Mouse (Mus musculus) erythroblast, adult 5-6 weeks (primary cell): ENCODE data around the gene Snrnp25. TPM values are rescaled to one million over a fixed set of nuclear protein-coding genes. Genes with fewer than 3 reads are reported as not detected.
A peak's percentile ranks its signal among the peaks of the same experiment; 100 is the strongest.

ENCODE experiments used
- ATAC-seq: replicated peaks from 2 replicates; pipeline ENCODE4 v1.8.0; 2016; ENCODE audit warnings: moderate number of reproducible peaks, mild to moderate bottlenecking, moderate TSS enrichment, inconsistent platforms; ENCODE audit not compliant: poor library complexity, low FRiP score, severe bottlenecking
- total RNA-seq, 2 experiments: library from RNA; stranded (forward) in 1 of 2; stranded (reverse) in 1 of 2; fragments of 150-400 nt in 1 of 2; fragments of 200-764, 138-1000 nt in 1 of 2; gene quantifications; 2 replicates each; pipeline versions ENCODE4 v1.2.3 to v1.2.4; 2015 to 2017; ENCODE audit warnings: low replicate concordance in 2 of 2

The Snrnp25 gene
- total RNA-seq, 2 experiments from 2014 or later: 29.9 to 64.4 TPM

GRCm38 (mm10) chr11:32221951-32222409, 16.8 kb downstream of the Snrnp25 start, which contains the start of gene Rhbdf1:
TSS of gene Rhbdf1 (minus strand) at chr11:32222300.
- ATAC-seq: no peak

- no peak for ATAC-seq
These were observed 17.5 kb downstream of the Snrnp25 start for GRCm38 (mm10) chr11:32222570-32223194.

- ATAC-seq: no peak
These were observed 18.2 kb downstream of the Snrnp25 start for GRCm38 (mm10) chr11:32223297-32223967.

- no peak for ATAC-seq
These were observed 19.4 kb downstream of the Snrnp25 start for GRCm38 (mm10) chr11:32224468-32225139.

GRCm38 (mm10) chr11:32225222-32226104, 20.2 kb downstream of the Snrnp25 start:
- no peak for ATAC-seq

GRCm38 (mm10) chr11:32226124-32226871, 21.1 kb downstream of the Snrnp25 start, which contains the start of gene Mpg:
TSS of gene Mpg (plus strand) at chr11:32226505.
- peak; percentile 90 for ATAC-seq

- no peak for ATAC-seq
These were observed 21.8 kb downstream of the Snrnp25 start for GRCm38 (mm10) chr11:32227041-32227440.

GRCm38 (mm10) chr11:32227555-32227954, 22.3 kb downstream of the Snrnp25 start:
- no peak for ATAC-seq

- no peak for ATAC-seq
These were observed 23.2 kb downstream of the Snrnp25 start for GRCm38 (mm10) chr11:32228292-32228845.

- no peak for ATAC-seq
These were observed 25.0 kb downstream of the Snrnp25 start for GRCm38 (mm10) chr11:32230220-32230619.

- ATAC-seq: no peak
These were observed 25.9 kb downstream of the Snrnp25 start for GRCm38 (mm10) chr11:32231125-32231524.

- no peak for ATAC-seq
These were observed 27.6 kb downstream of the Snrnp25 start for GRCm38 (mm10) chr11:32232848-32233247.

GRCm38 (mm10) chr11:32233895-32234294, 28.7 kb downstream of the Snrnp25 start:
- ATAC-seq: no peak

- no peak for ATAC-seq
These were observed 29.7 kb downstream of the Snrnp25 start for GRCm38 (mm10) chr11:32234816-32235485.

- no peak for ATAC-seq
These were observed 30.4 kb downstream of the Snrnp25 start for GRCm38 (mm10) chr11:32235646-32236045.

- no peak for ATAC-seq
These were observed 30.9 kb downstream of the Snrnp25 start for GRCm38 (mm10) chr11:32236132-32236531.

GRCm38 (mm10) chr11:32236712-32237410, 31.6 kb downstream of the Snrnp25 start:
- peak; percentile 57 for ATAC-seq

GRCm38 (mm10) chr11:32237411-32237795, 32.2 kb downstream of the Snrnp25 start:
- no peak for ATAC-seq
